Mouse (Mus musculus) lung, postnatal 4 days (tissue): ENCODE measurements around the gene Ccdc106.

ENCODE experiments used
- DNase-seq, 2 experiments: peaks; one replicate each; pipeline ENCODE4 v3.0.0; 2021

Gene Ccdc106

GRCm38 (mm10) chr7:5083325-5084105 is 63.2 kb downstream of the Ccdc106 start:
- peak in 1 of 2 experiments; percentile 28 for DNase-seq

- DNase-seq: no peak
Observed at GRCm38 (mm10) chr7:5085512-5085911, 65.2 kb downstream of the Ccdc106 start.

- DNase-seq: no peak
Observed at GRCm38 (mm10) chr7:5086921-5087440, 66.6 kb downstream of the Ccdc106 start.

GRCm38 (mm10) chr7:5087886-5088285 is 67.5 kb downstream of the Ccdc106 start:
- DNase-seq: no peak

- DNase-seq: no peak
Observed at GRCm38 (mm10) chr7:5089853-5090252, 69.5 kb downstream of the Ccdc106 start.

GRCm38 (mm10) chr7:5091008-5091728 is 70.8 kb downstream of the Ccdc106 start:
- no peak for DNase-seq

GRCm38 (mm10) chr7:5092381-5092780 is 72.0 kb downstream of the Ccdc106 start:
- DNase-seq: no peak

GRCm38 (mm10) chr7:5092831-5093510 is 72.6 kb downstream of the Ccdc106 start:
- no peak for DNase-seq

GRCm38 (mm10) chr7:5098769-5099168 is 78.4 kb downstream of the Ccdc106 start:
- no peak for DNase-seq

- no peak for DNase-seq
Observed at GRCm38 (mm10) chr7:5099796-5100195, 79.4 kb downstream of the Ccdc106 start.

GRCm38 (mm10) chr7:5101066-5101663 is 80.8 kb downstream of the Ccdc106 start:
- DNase-seq: peak in 1 of 2 experiments; percentile 44

- DNase-seq: no peak
Observed at GRCm38 (mm10) chr7:5102564-5102963, 82.2 kb downstream of the Ccdc106 start.

GRCm38 (mm10) chr7:5108272-5108671 is 87.9 kb downstream of the Ccdc106 start:
- no peak for DNase-seq

- DNase-seq: no peak
Observed at GRCm38 (mm10) chr7:5109301-5109700, 88.9 kb downstream of the Ccdc106 start.
